Mouse (Mus musculus) neural tube, embryonic 12.5 days (tissue): ENCODE results near the gene Chn2. TPM values are rescaled to one million over a fixed set of nuclear protein-coding genes. Genes with fewer than 3 reads are reported as not detected.

Source experiments
- ATAC-seq: fragments of 200-750 bp; cut with Nextera tagmentation; 2 replicates; pipeline ENCODE4 v1.8.0; 2017; ENCODE audit warnings: low read depth, mild to moderate bottlenecking, moderate TSS enrichment, moderate library complexity; ENCODE audit not compliant: low FRiP score
- H3K27ac ChIP-seq: fragments of 300-500 bp; sonication (generic); 2 replicates; pipeline ENCODE4 v1.5.1; 2016
- H3K27me3 ChIP-seq: fragments of 300-500 bp; sonication (generic); replicated peaks from 2 replicates; pipeline ENCODE4 v1.6.1; 2016; ENCODE audit warnings: mild to moderate bottlenecking
- H3K36me3 ChIP-seq: fragments of 300-500 bp; sonication (generic); 2 replicates; pipeline ENCODE4 v1.6.1; 2016; ENCODE audit warnings: mild to moderate bottlenecking
- H3K4me1 ChIP-seq: fragments of 300-500 bp; sonication (generic); 2 replicates; pipeline ENCODE4 v1.6.1; 2016
- H3K4me2 ChIP-seq: fragments of 300-500 bp; sonication (generic); replicated peaks from 2 replicates; pipeline ENCODE4 v1.6.1; 2016; ENCODE audit warnings: mild to moderate bottlenecking
- H3K4me3 ChIP-seq: fragments of 300-500 bp; sonication (generic); 2 replicates; pipeline ENCODE4 v1.5.1; 2016
- H3K9ac ChIP-seq: fragments of 300-500 bp; sonication (generic); 2 replicates; pipeline ENCODE4 v1.6.1; 2016; ENCODE audit warnings: mild to moderate bottlenecking
- H3K9me3 ChIP-seq: fragments of 300-500 bp; sonication (generic); 2 replicates; pipeline ENCODE4 v1.6.1; 2016; ENCODE audit warnings: mild to moderate bottlenecking
- WGBS: fragments of 180-500 bp; shearing (Covaris S2); methylation state at CpG from one replicate; pipeline ENCODE4 v1.1.7; 2016; 5-methylcytosine and 5-hydroxymethylcytosine counted together
- polyA plus RNA-seq: library from polyadenylated mRNA; unstranded; fragments of >200 nt; fragmentation: Nextera tagmentation; extraction: Ambion mirVana; gene quantifications from 2 replicates; pipeline ENCODE4 v1.2.1, GENCODE M21; 2016

The Chn2 gene
- polyA plus RNA-seq, 1 experiment from 2014 or later: 24.3 TPM

GRCm38 (mm10) chr6:54113338-54113737 is 74.0 kb downstream of the Chn2 start:
- ATAC-seq: no peak
- 80% methylated on average over 5 of the region's 5 CpGs for WGBS

GRCm38 (mm10) chr6:54114412-54114811 is 75.1 kb downstream of the Chn2 start:
- no peaks in the 10 kb centered on the region for H3K27me3 ChIP-seq
- no peak overlapping the region for H3K4me3 ChIP-seq
- H3K36me3 ChIP-seq: no peaks in the 10 kb centered on the region
- ATAC-seq: no peak
- no peak overlapping the region for H3K27ac ChIP-seq
- H3K9ac ChIP-seq: no peak overlapping the region
- H3K4me1 ChIP-seq: peaks cover 7% of the 10 kb centered on the region
- no peak overlapping the region for H3K4me2 ChIP-seq
- H3K9me3 ChIP-seq: no peaks in the 10 kb centered on the region
- 87% methylated on average over 6 of the region's 6 CpGs for WGBS

More at GRCm38 (mm10) chr6:54113338-54113737, 74.0 kb downstream of the Chn2 start:
- Histone ChIP-seq H3K4me2 (no peak overlapping the region), H3K4me3 (no peak overlapping the region), H3K9me3 (no peaks in the 10 kb centered on the region), H3K27ac (no peak overlapping the region), H3K9ac (no peak overlapping the region), H3K4me1 (peaks cover 7% of the 10 kb centered on the region), H3K36me3 (no peaks in the 10 kb centered on the region), H3K27me3 (no peaks in the 10 kb centered on the region)

- no peaks in the 10 kb centered on the region for H3K27me3 ChIP-seq
- H3K4me2 ChIP-seq: no peak overlapping the region
- 85% methylated on average over 9 of the region's 9 CpGs for WGBS
- H3K9ac ChIP-seq: no peak overlapping the region
- H3K4me1 ChIP-seq: peaks cover 12% of the 10 kb centered on the region
- no peak for ATAC-seq
- H3K36me3 ChIP-seq: no peaks in the 10 kb centered on the region
- H3K27ac ChIP-seq: no peak overlapping the region
- H3K4me3 ChIP-seq: no peak overlapping the region
- no peaks in the 10 kb centered on the region for H3K9me3 ChIP-seq
These were observed 76.9 kb downstream of the Chn2 start for GRCm38 (mm10) chr6:54116299-54116698.

- H3K27me3 ChIP-seq: no peaks in the 10 kb centered on the region
- no peak overlapping the region for H3K9ac ChIP-seq
- H3K4me1 ChIP-seq: peaks cover 8% of the 10 kb centered on the region
- no peak overlapping the region for H3K4me2 ChIP-seq
- H3K4me3 ChIP-seq: no peak overlapping the region
- no peak overlapping the region for H3K27ac ChIP-seq
- H3K36me3 ChIP-seq: no peaks in the 10 kb centered on the region
- no peak for ATAC-seq
- WGBS: 89% methylated on average over 7 of the region's 7 CpGs
- H3K9me3 ChIP-seq: no peaks in the 10 kb centered on the region
These were observed 77.7 kb downstream of the Chn2 start for GRCm38 (mm10) chr6:54117001-54117591.

GRCm38 (mm10) chr6:54118395-54118794 is 79.0 kb downstream of the Chn2 start:
- Histone ChIP-seq H3K36me3 (no peaks in the 10 kb centered on the region), H3K4me3 (no peak overlapping the region), H3K27me3 (no peaks in the 10 kb centered on the region), H3K9me3 (no peaks in the 10 kb centered on the region), H3K4me2 (no peak overlapping the region), H3K27ac (no peak overlapping the region), H3K9ac (no peak overlapping the region), H3K4me1 (peaks cover 8% of the 10 kb centered on the region)
- 79% methylated on average over 3 of the region's 3 CpGs for WGBS
- no peak for ATAC-seq

GRCm38 (mm10) chr6:54118897-54119296 is 79.5 kb downstream of the Chn2 start:
- Histone ChIP-seq H3K9ac (no peak overlapping the region), H3K4me3 (no peak overlapping the region), H3K27ac (no peak overlapping the region), H3K4me2 (no peak overlapping the region), H3K4me1 (peaks cover 8% of the 10 kb centered on the region), H3K36me3 (no peaks in the 10 kb centered on the region), H3K27me3 (no peaks in the 10 kb centered on the region), H3K9me3 (no peaks in the 10 kb centered on the region)
- WGBS: 85% methylated on average over 4 of the region's 4 CpGs
- no peak for ATAC-seq

GRCm38 (mm10) chr6:54119461-54119860 is 80.1 kb downstream of the Chn2 start:
- no peak overlapping the region for H3K4me3 ChIP-seq
- no peaks in the 10 kb centered on the region for H3K27me3 ChIP-seq
- no peaks in the 10 kb centered on the region for H3K9me3 ChIP-seq
- 75% methylated on average over 2 of the region's 2 CpGs for WGBS
- H3K4me1 ChIP-seq: peaks cover 8% of the 10 kb centered on the region
- H3K27ac ChIP-seq: no peak overlapping the region
- no peaks in the 10 kb centered on the region for H3K36me3 ChIP-seq
- H3K9ac ChIP-seq: no peak overlapping the region
- ATAC-seq: no peak
- H3K4me2 ChIP-seq: no peak overlapping the region

- Histone ChIP-seq H3K4me2 (no peak overlapping the region), H3K27me3 (no peaks in the 10 kb centered on the region), H3K9ac (no peak overlapping the region), H3K9me3 (no peaks in the 10 kb centered on the region), H3K4me1 (peaks cover 8% of the 10 kb centered on the region), H3K27ac (no peak overlapping the region), H3K4me3 (no peak overlapping the region), H3K36me3 (no peaks in the 10 kb centered on the region)
- no peak for ATAC-seq
- WGBS: 29% methylated on average over 13 of the region's 13 CpGs
These were observed 80.7 kb downstream of the Chn2 start for GRCm38 (mm10) chr6:54119885-54120666.

- H3K36me3 ChIP-seq: no peaks in the 10 kb centered on the region
- H3K4me1 ChIP-seq: peaks cover 8% of the 10 kb centered on the region
- no peaks in the 10 kb centered on the region for H3K27me3 ChIP-seq
- H3K4me2 ChIP-seq: no peak overlapping the region
- no peak overlapping the region for H3K4me3 ChIP-seq
- no peak overlapping the region for H3K27ac ChIP-seq
- H3K9me3 ChIP-seq: no peaks in the 10 kb centered on the region
- WGBS: 80% methylated on average over 5 of the region's 5 CpGs
- no peak overlapping the region for H3K9ac ChIP-seq
- no peak for ATAC-seq
These were observed 81.5 kb downstream of the Chn2 start for GRCm38 (mm10) chr6:54120889-54121288.

- no peaks in the 10 kb centered on the region for H3K9me3 ChIP-seq
- WGBS: 83% methylated on average over 3 of the region's 3 CpGs
- no peak for ATAC-seq
- no peak overlapping the region for H3K4me3 ChIP-seq
- H3K27me3 ChIP-seq: no peaks in the 10 kb centered on the region
- no peaks in the 10 kb centered on the region for H3K36me3 ChIP-seq
- H3K27ac ChIP-seq: no peak overlapping the region
- H3K9ac ChIP-seq: no peak overlapping the region
- H3K4me2 ChIP-seq: no peak overlapping the region
- H3K4me1 ChIP-seq: peaks cover 8% of the 10 kb centered on the region
These were observed 85.2 kb downstream of the Chn2 start for GRCm38 (mm10) chr6:54124519-54124918.

GRCm38 (mm10) chr6:54125536-54125935 is 86.2 kb downstream of the Chn2 start:
- 77% methylated on average over 5 of the region's 5 CpGs for WGBS
- Histone ChIP-seq H3K27ac (no peak overlapping the region), H3K4me2 (no peak overlapping the region), H3K9ac (no peak overlapping the region), H3K4me1 (no peaks in the 10 kb centered on the region), H3K27me3 (no peaks in the 10 kb centered on the region), H3K36me3 (no peaks in the 10 kb centered on the region), H3K9me3 (no peaks in the 10 kb centered on the region), H3K4me3 (no peak overlapping the region)
- no peak for ATAC-seq

GRCm38 (mm10) chr6:54126225-54126992 is 87.1 kb downstream of the Chn2 start:
- Histone ChIP-seq H3K36me3 (no peaks in the 10 kb centered on the region), H3K4me3 (no peak overlapping the region), H3K9me3 (no peaks in the 10 kb centered on the region), H3K27ac (no peak overlapping the region), H3K4me1 (no peaks in the 10 kb centered on the region), H3K9ac (no peak overlapping the region), H3K27me3 (no peaks in the 10 kb centered on the region), H3K4me2 (no peak overlapping the region)
- ATAC-seq: no peak
- WGBS: 86% methylated on average over 9 of the region's 9 CpGs
